Mouse (Mus musculus) E14TG2a.4 (cell line): ENCODE measurements around the gene Lenep.
A peak's percentile ranks its signal among the peaks of the same experiment; 100 is the strongest.

Source experiments
- CTCF ChIP-seq: conservative IDR thresholded peaks from 2 replicates; pipeline ENCODE4 v1.5.1; 2014; ENCODE audit warnings: low read length
- NANOG ChIP-seq: IDR thresholded peaks from 2 replicates; pipeline ENCODE4 v1.6.1; 2014; ENCODE audit warnings: borderline replicate concordance, low read length, mixed read lengths
- POU5F1 ChIP-seq: IDR thresholded peaks from 2 replicates; pipeline ENCODE4 v1.6.1; 2014; ENCODE audit warnings: low read length, borderline replicate concordance

- peak; percentile 87 for TF ChIP-seq CTCF
- no peak for TF ChIP-seq POU5F1
- TF ChIP-seq NANOG = no peak
Measured at GRCm38 (mm10) chr3:89378394-89379067, 24.1 kb downstream of the Lenep start.
